ENCODE assay signal across 7 mouse cellular contexts in the genomic region with DNA sequence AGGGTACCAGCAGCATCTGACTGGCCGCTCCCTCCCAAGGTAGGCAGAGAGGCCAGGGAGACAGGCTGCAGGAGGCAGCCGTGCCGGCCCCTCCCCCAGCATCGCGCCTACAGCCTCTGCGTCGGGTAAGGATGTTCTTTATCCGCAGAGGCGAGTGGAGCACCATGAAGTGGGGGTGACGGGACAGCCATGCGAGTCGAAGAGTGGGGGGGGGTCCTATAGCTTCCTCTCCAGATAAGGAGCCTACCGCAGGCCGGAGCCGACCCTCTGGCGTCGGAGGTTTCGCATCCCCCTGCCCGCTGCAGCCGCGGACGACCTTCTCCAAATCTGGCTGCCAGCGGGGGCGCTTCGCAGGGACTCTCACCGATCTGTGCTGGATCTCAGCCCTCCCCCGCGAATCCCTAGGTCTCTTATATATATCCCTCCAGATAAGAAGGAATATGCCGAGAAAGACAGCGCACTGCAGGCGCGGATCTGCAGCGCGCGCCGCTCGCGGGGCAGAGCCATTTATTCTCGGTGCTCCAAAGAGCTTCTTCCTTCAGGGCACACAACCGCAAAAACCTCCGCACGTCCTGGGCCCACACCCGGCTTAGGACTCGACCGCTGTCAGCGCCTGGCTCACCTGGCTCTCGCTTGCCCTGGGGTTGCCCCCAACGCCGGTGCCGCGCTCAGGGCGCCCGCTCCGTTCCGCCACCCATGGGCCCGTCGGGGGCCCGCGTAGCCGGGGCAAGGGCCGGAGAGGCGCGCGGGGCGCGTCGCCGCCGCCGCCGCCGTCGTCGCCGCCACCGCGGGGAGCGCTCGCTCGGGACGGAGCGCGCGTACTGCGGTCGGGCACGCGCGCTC. TPM values are rescaled to one million over a fixed set of nuclear protein-coding genes. Genes with fewer than 3 reads are reported as not detected.
DNase-seq lines count a peak whose midpoint lies in the region; ATAC-seq and TF ChIP-seq lines count a peak whose summit lies in the region.

No protein-coding gene starts in this region.

- peaks cover 35% of the 10 kb centered on the region for H3K4me1 ChIP-seq in heart, embryonic 11.5 days (ENCODE audit: control insufficient read depth, insufficient read depth, low read length)

- no peak; the same call in 1 of the 2 replicates for TF ChIP-seq CTCF in layer of hippocampus, adult 2 months (conservative IDR thresholded peaks at IDR 0.05)

- peaks cover 51% of the 10 kb centered on the region for H3K27me3 ChIP-seq in heart, embryonic 11.5 days (ENCODE audit: control insufficient read depth, insufficient read depth, low read length)

- H3K36me3 ChIP-seq in heart, embryonic 11.5 days (ENCODE audit: control insufficient read depth, insufficient read depth, low read length): no peaks in the 10 kb centered on the region

- peak overlapping the region; percentile 95 for H3K4me2 ChIP-seq in heart, embryonic 11.5 days

- peak overlapping the region; percentile 83 for H3K9ac ChIP-seq in heart, embryonic 11.5 days (ENCODE audit: low read depth, low read length)

- H3K9me3 ChIP-seq in heart, embryonic 11.5 days (replicated peaks; ENCODE audit: control insufficient read depth, low read length): no peaks in the 10 kb centered on the region

- H3K27ac ChIP-seq in heart, embryonic 11.5 days (ENCODE audit: low read depth, low read length): peak overlapping the region; percentile 72
- peak overlapping the region; percentile 99 for H3K27ac ChIP-seq in layer of hippocampus, adult 2 months

- ATAC-seq in heart, embryonic 11.5 days (replicated peaks; ENCODE audit: insufficient number of reproducible peaks, low FRiP score, low TSS enrichment): peak; percentile 19; the same call in 1 of the 2 replicates

- WGBS in heart, embryonic 11.5 days (ENCODE audit: insufficient replicate concordance): under 1% methylated on average over 63 of the region's 89 CpGs

- H3K4me3 ChIP-seq in heart, embryonic 11.5 days (ENCODE audit: low read depth, low read length): peak overlapping the region; percentile 70
- H3K4me3 ChIP-seq in layer of hippocampus, adult 2 months: peak overlapping the region; percentile 93

- peak; percentile 20 for DNase-seq in urinary bladder, postnatal 25 days (ENCODE audit: low spot score)
- no peak for DNase-seq in urinary bladder, postnatal 36 days (ENCODE audit: low spot score in 2 of 2)
- peak; percentile 88 for DNase-seq in cerebellum, adult 9-11 months
- DNase-seq in layer of hippocampus, adult 2 months (ENCODE audit: low spot score in 2 of 2): peak in 1 of 2 experiments; percentile 60
- peak; percentile 49 for DNase-seq in lung, postnatal 10 days
- peak; percentile 62 for DNase-seq in right cerebral cortex, postnatal 4 days

RNA-seq across cellular contexts. Expression of a gene that starts 1.1 kb away (rescaled TPM):
- polyA plus RNA-seq in heart, embryonic 11.5 days (2014; fragmentation: Nextera tagmentation; extraction: Ambion mirVana): 9.6 and 10.1 TPM in 2 replicates
- 100 to 1,000 TPM; 126 to 127 TPM for total RNA-seq in layer of hippocampus, adult 2 months (2021)

RNA-seq across cellular contexts. Expression of a gene that starts 26.0 kb away (rescaled TPM):
- polyA plus RNA-seq in heart, embryonic 11.5 days (2014; fragmentation: Nextera tagmentation; extraction: Ambion mirVana): not detected in 2 replicates
- total RNA-seq in layer of hippocampus, adult 2 months (2021): not detected

RNA-seq across cellular contexts. Expression of a gene that starts 33.7 kb away (rescaled TPM):
- polyA plus RNA-seq in heart, embryonic 11.5 days (2014; fragmentation: Nextera tagmentation; extraction: Ambion mirVana): 48.3 and 50.3 TPM in 2 replicates
- total RNA-seq in layer of hippocampus, adult 2 months (2021): 10 to 100 TPM; 29.0 to 29.3 TPM

RNA-seq across cellular contexts. Expression of a gene that starts 41.3 kb away (rescaled TPM):
- not detected in 2 replicates for polyA plus RNA-seq in heart, embryonic 11.5 days (2014; fragmentation: Nextera tagmentation; extraction: Ambion mirVana)
- total RNA-seq in layer of hippocampus, adult 2 months (2021): not detected

RNA-seq across cellular contexts. Expression of a gene that starts 49.9 kb away (rescaled TPM):
- polyA plus RNA-seq in heart, embryonic 11.5 days (2014; fragmentation: Nextera tagmentation; extraction: Ambion mirVana): not detected in 2 replicates
- total RNA-seq in layer of hippocampus, adult 2 months (2021): not detected

Comparison
In these comparisons a context has a peak if more than half of its experiments do, and no peak if none do; other contexts are left out.
1. DNase-seq: peak in urinary bladder, postnatal 25 days (single experiment), cerebellum, adult 9-11 months (single experiment), lung, postnatal 10 days (single experiment) and right cerebral cortex, postnatal 4 days (single experiment); none in urinary bladder, postnatal 36 days (0 of 2).